ENCODE assay signal across 14 mouse cellular contexts in the genomic region with DNA sequence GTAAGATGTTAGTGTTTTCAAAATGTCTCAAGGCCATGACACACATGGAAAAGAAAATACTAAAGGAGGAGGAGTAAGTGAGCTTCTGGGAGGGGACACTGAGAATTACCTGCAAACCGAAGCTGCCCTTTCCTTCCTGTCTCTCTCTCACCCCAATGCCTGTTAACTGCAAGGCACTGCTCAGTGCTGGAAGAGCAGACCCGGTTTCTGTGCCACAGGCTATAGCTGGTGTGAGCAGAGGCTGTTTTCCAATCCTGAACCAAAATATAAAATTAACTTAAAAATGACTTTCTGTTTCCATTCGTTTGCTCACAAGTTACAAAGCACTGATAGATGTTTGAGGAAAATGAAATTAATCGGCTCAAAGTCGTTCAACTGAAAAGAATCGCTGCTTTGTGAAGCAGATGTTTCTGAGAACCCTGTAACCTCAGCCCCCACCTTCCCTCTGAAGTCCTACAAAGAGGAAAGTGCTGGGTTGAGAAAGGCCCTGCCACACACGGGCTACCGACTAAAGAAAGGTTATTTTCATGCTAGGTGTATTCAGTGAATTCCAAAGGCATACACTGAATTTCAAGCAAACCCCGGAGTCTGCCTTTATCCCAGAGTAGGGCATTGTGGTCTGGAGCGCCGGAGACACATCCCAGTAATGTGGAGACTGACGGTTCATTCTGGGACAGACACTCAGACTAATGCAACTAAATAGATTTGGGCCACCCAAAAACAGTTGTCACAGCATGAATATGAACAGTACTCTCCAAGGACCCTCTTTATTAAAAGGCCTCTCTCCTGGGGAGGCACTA.
DNase-seq lines count a peak whose midpoint lies in the region; ATAC-seq lines count a peak whose summit lies in the region.
"Had no signal": no experiment of that assay in that cellular context is flagged by ENCODE, and none has a peak within 500 bp of the region (broad histone marks: within the 10 kb centered on the region; RNA-seq: fewer than 3 reads in every experiment).

No protein-coding gene starts in this region.

- peak; percentile 17 for DNase-seq in embryo, embryonic 10.5 days (ENCODE audit: low spot score)
- DNase-seq in embryo, embryonic 11 days = no peak
- DNase-seq in midbrain, embryonic 11.5 days (ENCODE audit: low spot score, missing footprints) = peak; percentile 88
- peak; percentile 45 for DNase-seq in thymus, postnatal 14 days
- no peak for DNase-seq in cerebellum, postnatal 10 days
- no peak for DNase-seq in right cerebral cortex, postnatal 10 days (ENCODE audit: low spot score in 2 of 2)
- no peak for DNase-seq in gastrocnemius, adult 18-20 months (ENCODE audit: low spot score)
- DNase-seq: adrenal gland, adult 2 months; gastrocnemius, postnatal 25 days; lung, postnatal 14 days; right cerebral cortex, postnatal 14 days had no signal

- H3K4me1 ChIP-seq in forebrain, embryonic 13.5 days = peaks cover 8% of the 10 kb centered on the region; the same call in 1 of the 2 replicates
- peaks cover 6% of the 10 kb centered on the region; the same call in 1 of the 2 replicates for H3K4me1 ChIP-seq in midbrain, embryonic 11.5 days (ENCODE audit: control insufficient read depth, insufficient read depth, low read length)
- H3K4me1 ChIP-seq: stomach, embryonic 15.5 days had no signal

- no peak overlapping the region for H3K9ac ChIP-seq in forebrain, embryonic 13.5 days
- no peak overlapping the region for H3K9ac ChIP-seq in midbrain, embryonic 11.5 days (ENCODE audit: low read length)
- H3K9ac ChIP-seq: stomach, embryonic 15.5 days had no signal

- no peaks in the 10 kb centered on the region for H3K27me3 ChIP-seq in forebrain, embryonic 13.5 days
- no peaks in the 10 kb centered on the region for H3K27me3 ChIP-seq in midbrain, embryonic 11.5 days (ENCODE audit: control insufficient read depth, insufficient read depth, low read length)
- H3K27me3 ChIP-seq: stomach, embryonic 15.5 days had no signal

- peak; percentile 65; the same call in 1 of the 2 replicates for ATAC-seq in forebrain, embryonic 13.5 days
- ATAC-seq in midbrain, embryonic 11.5 days (ENCODE audit: low FRiP score) = peak; percentile 68
- ATAC-seq: intestine, postnatal 0 days had no signal

- WGBS in forebrain, embryonic 13.5 days = 10% methylated on average over 12 of the region's 12 CpGs
- 28% methylated on average over 12 of the region's 12 CpGs for WGBS in midbrain, embryonic 11.5 days

- H3K27ac ChIP-seq in forebrain, embryonic 13.5 days = no peak overlapping the region
- H3K27ac ChIP-seq in midbrain, embryonic 11.5 days (ENCODE audit: low read depth, low read length) = no peak overlapping the region
- H3K27ac ChIP-seq: stomach, embryonic 15.5 days had no signal

- H3K4me3 ChIP-seq in forebrain, embryonic 13.5 days = no peak overlapping the region
- no peak overlapping the region for H3K4me3 ChIP-seq in midbrain, embryonic 11.5 days (ENCODE audit: low read depth, low read length)
- H3K4me3 ChIP-seq: stomach, embryonic 15.5 days had no signal

- peak overlapping the region; percentile 4; the same call in 1 of the 2 replicates for H3K4me2 ChIP-seq in forebrain, embryonic 13.5 days
- H3K4me2 ChIP-seq in midbrain, embryonic 11.5 days = no peak overlapping the region
- H3K4me2 ChIP-seq: stomach, embryonic 15.5 days had no signal

- H3K36me3 ChIP-seq in forebrain, embryonic 13.5 days (ENCODE audit: poor library complexity, severe bottlenecking) = no peaks in the 10 kb centered on the region
- no peaks in the 10 kb centered on the region for H3K36me3 ChIP-seq in midbrain, embryonic 11.5 days (ENCODE audit: control insufficient read depth, insufficient read depth, low read length)
- H3K36me3 ChIP-seq: stomach, embryonic 15.5 days had no signal

- H3K9me3 ChIP-seq in forebrain, embryonic 13.5 days (replicated peaks) = no peaks in the 10 kb centered on the region
- H3K9me3 ChIP-seq in midbrain, embryonic 11.5 days (ENCODE audit: control insufficient read depth, low read length) = no peaks in the 10 kb centered on the region
- H3K9me3 ChIP-seq: stomach, embryonic 15.5 days had no signal

Comparison
In these comparisons a context has a peak if more than half of its experiments do, and no peak if none do; other contexts are left out.
1. DNase-seq: peak in embryo, embryonic 10.5 days (single experiment), midbrain, embryonic 11.5 days (single experiment) and thymus, postnatal 14 days (single experiment); none in embryo, embryonic 11 days (single experiment), cerebellum, postnatal 10 days (0 of 2), right cerebral cortex, postnatal 10 days (0 of 2) and gastrocnemius, adult 18-20 months (single experiment).